In the genomic region with DNA sequence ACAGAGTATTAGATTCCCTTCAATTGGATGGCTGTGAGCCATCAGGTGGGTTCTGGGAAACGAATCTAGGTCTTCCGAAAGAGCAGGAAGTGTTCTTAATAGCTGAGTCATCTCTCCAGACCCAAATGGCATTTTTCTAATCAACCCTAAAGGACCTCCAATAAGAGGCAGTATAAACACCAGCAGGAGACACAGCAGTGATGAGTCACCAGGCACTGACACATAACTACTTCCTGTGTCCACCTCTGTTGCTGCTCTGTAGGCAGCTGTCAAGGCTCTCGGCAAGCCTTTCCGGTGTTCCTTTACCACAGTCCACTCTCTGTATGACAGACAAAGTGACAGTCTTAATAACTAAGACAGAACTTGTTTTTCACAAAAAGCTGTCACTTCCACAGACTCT, we compare ENCODE assay signal across 11 mouse cellular contexts.
DNase-seq lines count a peak whose midpoint lies in the region; ATAC-seq and TF ChIP-seq lines count a peak whose summit lies in the region.
"Had no signal": no experiment of that assay in that cellular context is flagged by ENCODE, and none has a peak within 500 bp of the region (broad histone marks: within the 10 kb centered on the region; RNA-seq: fewer than 3 reads in every experiment).

No protein-coding gene starts in this region.

- no peaks in the 10 kb centered on the region for H3K9me3 ChIP-seq in lung, embryonic 14.5 days (ENCODE audit: low read depth, low read length)
- no peaks in the 10 kb centered on the region for H3K9me3 ChIP-seq in embryonic facial prominence, embryonic 10.5 days
- no peaks in the 10 kb centered on the region for H3K9me3 ChIP-seq in midbrain, embryonic 16.5 days (replicated peaks; ENCODE audit: control insufficient read depth, low read length, poor library complexity, severe bottlenecking)
- H3K9me3 ChIP-seq: liver, embryonic 15.5 days; neural tube, embryonic 13.5 days had no signal

- H3K4me3 ChIP-seq in lung, embryonic 14.5 days (ENCODE audit: low read depth, low read length), result no peak overlapping the region
- no peak overlapping the region for H3K4me3 ChIP-seq in embryonic fibroblast, embryonic 13.5 days (ENCODE audit: insufficient read depth, low read length)
- no peak overlapping the region for H3K4me3 ChIP-seq in embryonic facial prominence, embryonic 10.5 days
- H3K4me3 ChIP-seq in midbrain, embryonic 16.5 days (ENCODE audit: low read depth, low read length), result no peak overlapping the region
- H3K4me3 ChIP-seq: liver, embryonic 15.5 days; neural tube, embryonic 13.5 days had no signal

- no peak overlapping the region for H3K27ac ChIP-seq in lung, embryonic 14.5 days (ENCODE audit: low read depth)
- H3K27ac ChIP-seq in embryonic fibroblast, embryonic 13.5 days (ENCODE audit: insufficient read depth, low read length), result peak overlapping the region; percentile 21; the same call in 1 of the 2 replicates
- H3K27ac ChIP-seq in embryonic facial prominence, embryonic 10.5 days (replicated peaks), result no peak overlapping the region
- no peak overlapping the region for H3K27ac ChIP-seq in midbrain, embryonic 16.5 days (ENCODE audit: low read length)
- H3K27ac ChIP-seq: liver, embryonic 15.5 days; neural tube, embryonic 13.5 days had no signal

- TF ChIP-seq CTCF in lung, embryonic 14.5 days (IDR thresholded peaks at IDR 0.05; ENCODE audit: low read depth), result no peak
- TF ChIP-seq CTCF in embryonic fibroblast, embryonic 13.5 days (IDR thresholded peaks at IDR 0.05; ENCODE audit: borderline replicate concordance, insufficient read depth, low read length), result no peak

- 67% methylated on average over 4 of the region's 4 CpGs for WGBS in lung, embryonic 14.5 days
- 85% methylated on average over 4 of the region's 4 CpGs for WGBS in embryonic facial prominence, embryonic 10.5 days
- 78% methylated on average over 4 of the region's 4 CpGs for WGBS in midbrain, embryonic 16.5 days

- peak; percentile 6 for DNase-seq in lung, embryonic 14.5 days
- DNase-seq in lung, postnatal 4 days, result no peak
- DNase-seq in MN1 (ENCODE audit: low spot score), result peak; percentile 80
- DNase-seq in embryonic facial prominence, embryonic 10.5 days (ENCODE audit: low spot score), result no peak
- DNase-seq in frontal cortex, postnatal 36 days (ENCODE audit: low spot score in 2 of 2), result no peak

- H3K36me3 ChIP-seq in lung, embryonic 14.5 days (ENCODE audit: insufficient read depth), result no peaks in the 10 kb centered on the region
- peaks cover 25% of the 10 kb centered on the region for H3K36me3 ChIP-seq in embryonic facial prominence, embryonic 10.5 days (replicated peaks)
- no peaks in the 10 kb centered on the region for H3K36me3 ChIP-seq in midbrain, embryonic 16.5 days (ENCODE audit: control insufficient read depth, insufficient read depth, low read length)

- H3K4me2 ChIP-seq in lung, embryonic 14.5 days, result no peak overlapping the region
- no peak overlapping the region for H3K4me2 ChIP-seq in midbrain, embryonic 16.5 days (ENCODE audit: low read length)
- H3K4me2 ChIP-seq: heart, embryonic 11.5 days; liver, embryonic 15.5 days; neural tube, embryonic 13.5 days had no signal

- TF ChIP-seq POLR2A in embryonic fibroblast, embryonic 13.5 days (IDR thresholded peaks at IDR 0.05; ENCODE audit: low read depth, low read length), result no peak

- H3K9ac ChIP-seq in lung, embryonic 14.5 days, result no peak overlapping the region
- no peak overlapping the region for H3K9ac ChIP-seq in midbrain, embryonic 16.5 days (ENCODE audit: low read depth, low read length)
- H3K9ac ChIP-seq: liver, embryonic 15.5 days; neural tube, embryonic 13.5 days had no signal

- H3K4me1 ChIP-seq in lung, embryonic 14.5 days (ENCODE audit: insufficient read depth), result no peaks in the 10 kb centered on the region
- no peaks in the 10 kb centered on the region for H3K4me1 ChIP-seq in embryonic fibroblast, embryonic 13.5 days (ENCODE audit: control insufficient read depth, insufficient read depth, low read length)
- no peaks in the 10 kb centered on the region for H3K4me1 ChIP-seq in embryonic facial prominence, embryonic 10.5 days
- H3K4me1 ChIP-seq in midbrain, embryonic 16.5 days (ENCODE audit: control insufficient read depth, insufficient read depth, low read length), result no peaks in the 10 kb centered on the region
- H3K4me1 ChIP-seq: liver, embryonic 15.5 days; neural tube, embryonic 13.5 days had no signal

- H3K27me3 ChIP-seq in lung, embryonic 14.5 days (ENCODE audit: insufficient read depth, low read length), result no peaks in the 10 kb centered on the region
- H3K27me3 ChIP-seq in embryonic facial prominence, embryonic 10.5 days (replicated peaks; ENCODE audit: low read depth, poor library complexity, severe bottlenecking), result no peaks in the 10 kb centered on the region
- no peaks in the 10 kb centered on the region for H3K27me3 ChIP-seq in midbrain, embryonic 16.5 days (ENCODE audit: control insufficient read depth, insufficient read depth, low read depth, low read length)
- H3K27me3 ChIP-seq: liver, embryonic 15.5 days; neural tube, embryonic 13.5 days had no signal

- ATAC-seq in lung, embryonic 14.5 days (ENCODE audit: insufficient read depth), result peak; percentile 58; the same call in 1 of the 2 replicates
- peak; percentile 88 for ATAC-seq in monocyte, adult 5-6 weeks (replicated peaks; ENCODE audit: insufficient number of reproducible peaks, low FRiP score, low TSS enrichment, poor library complexity, severe bottlenecking)
- ATAC-seq in midbrain, embryonic 16.5 days, result no peak

Comparison
In these comparisons a context has a peak if more than half of its experiments do, and no peak if none do; other contexts are left out.
1. DNase-seq: peak in lung, embryonic 14.5 days (single experiment) and MN1 (single experiment); none in lung, postnatal 4 days (0 of 2), embryonic facial prominence, embryonic 10.5 days (single experiment) and frontal cortex, postnatal 36 days (0 of 2).